Mouse (Mus musculus) T-cell, adult 2 months (primary cell): Measurements from ENCODE around the gene Slc6a17.

ENCODE experiments used
- DNase-seq: peaks from one replicate; pipeline ENCODE4 v3.0.0; 2022; ENCODE audit warnings: low spot score

The Slc6a17 gene

GRCm38 (mm10) chr3:107517631-107518108, at the start of gene Slc6a17:
Gene Slc6a17 (minus strand): TSS chr3:107518018.
- DNase-seq, result no peak

GRCm38 (mm10) chr3:107565331-107565730, 47.5 kb upstream of the Slc6a17 start:
- DNase-seq, result no peak

- no peak for DNase-seq
These were observed 46.1 kb upstream of the Slc6a17 start for GRCm38 (mm10) chr3:107563880-107564279.

- DNase-seq, result no peak
These were observed 44.8 kb upstream of the Slc6a17 start for GRCm38 (mm10) chr3:107562591-107562990.

GRCm38 (mm10) chr3:107562104-107562503, 44.3 kb upstream of the Slc6a17 start:
- DNase-seq, result no peak

- no peak for DNase-seq
These were observed 41.4 kb upstream of the Slc6a17 start for GRCm38 (mm10) chr3:107559183-107559582.

GRCm38 (mm10) chr3:107558740-107559139, 40.9 kb upstream of the Slc6a17 start:
- no peak for DNase-seq

- DNase-seq, result no peak
These were observed 37.0 kb upstream of the Slc6a17 start, which contains the start of gene Ubl4b for GRCm38 (mm10) chr3:107554842-107555241. Gene Ubl4b (minus strand): TSS chr3:107555073.

- DNase-seq, result no peak
These were observed 32.7 kb upstream of the Slc6a17 start for GRCm38 (mm10) chr3:107550409-107551049.

GRCm38 (mm10) chr3:107546956-107547355, 29.1 kb upstream of the Slc6a17 start:
- no peak for DNase-seq

- DNase-seq, result no peak
These were observed 28.0 kb upstream of the Slc6a17 start for GRCm38 (mm10) chr3:107545716-107546412.

- no peak for DNase-seq
These were observed 27.5 kb upstream of the Slc6a17 start for GRCm38 (mm10) chr3:107545278-107545677.

- DNase-seq, result no peak
These were observed 25.6 kb upstream of the Slc6a17 start for GRCm38 (mm10) chr3:107543158-107544080.

GRCm38 (mm10) chr3:107542584-107542983, 24.8 kb upstream of the Slc6a17 start:
- DNase-seq, result no peak

GRCm38 (mm10) chr3:107537504-107537889, 19.7 kb upstream of the Slc6a17 start:
- no peak for DNase-seq

- DNase-seq, result no peak
These were observed 19.1 kb upstream of the Slc6a17 start for GRCm38 (mm10) chr3:107536810-107537503.

- no peak for DNase-seq
These were observed 17.1 kb upstream of the Slc6a17 start for GRCm38 (mm10) chr3:107534951-107535350.

- DNase-seq, result no peak
These were observed 15.7 kb upstream of the Slc6a17 start for GRCm38 (mm10) chr3:107533532-107533931.

GRCm38 (mm10) chr3:107530581-107530980, 12.8 kb upstream of the Slc6a17 start:
- DNase-seq, result no peak

GRCm38 (mm10) chr3:107529182-107529581, 11.4 kb upstream of the Slc6a17 start:
- no peak for DNase-seq

- no peak for DNase-seq
These were observed 10.7 kb upstream of the Slc6a17 start for GRCm38 (mm10) chr3:107528401-107529118.
